Mouse (Mus musculus) liver, embryonic 15.5 days (tissue): ENCODE results near the gene Serinc4. TPM values are rescaled to one million over a fixed set of nuclear protein-coding genes. Genes with fewer than 3 reads are reported as not detected.

ENCODE experiments used
- ATAC-seq: fragments of 200-750 bp; cut with Nextera tagmentation; 2 replicates; pipeline ENCODE4 v1.8.0; 2017; ENCODE audit warnings: moderate number of reproducible peaks, mild to moderate bottlenecking, moderate library complexity; ENCODE audit not compliant: insufficient read depth
- H3K27ac ChIP-seq: fragments of 300-500 bp; sonication (generic); replicated peaks from 2 replicates; pipeline ENCODE4 v1.5.1; 2015; ENCODE audit warnings: mild to moderate bottlenecking, inconsistent platforms
- H3K27me3 ChIP-seq: fragments of 300-500 bp; sonication (generic); 2 replicates; pipeline ENCODE4 v1.6.1; 2015; ENCODE audit warnings: mild to moderate bottlenecking, inconsistent platforms
- H3K36me3 ChIP-seq: fragments of 300-500 bp; sonication (generic); replicated peaks from 2 replicates; pipeline ENCODE4 v1.6.1; 2015; ENCODE audit warnings: moderate library complexity, mild to moderate bottlenecking, inconsistent platforms
- H3K4me1 ChIP-seq: fragments of 300-500 bp; sonication (generic); replicated peaks from 2 replicates; pipeline ENCODE4 v1.6.1; 2015; ENCODE audit warnings: inconsistent platforms
- H3K4me2 ChIP-seq: fragments of 300-500 bp; sonication (generic); 2 replicates; pipeline ENCODE4 v1.6.1; 2015; ENCODE audit warnings: moderate library complexity, mild to moderate bottlenecking, inconsistent platforms
- H3K4me3 ChIP-seq: fragments of 300-500 bp; sonication (generic); replicated peaks from 2 replicates; pipeline ENCODE4 v1.5.1; 2015; ENCODE audit warnings: mild to moderate bottlenecking, inconsistent platforms
- H3K9ac ChIP-seq: fragments of 300-500 bp; sonication (generic); 2 replicates; pipeline ENCODE4 v1.6.1; 2015; ENCODE audit warnings: moderate library complexity, mild to moderate bottlenecking, inconsistent platforms
- H3K9me3 ChIP-seq: fragments of 300-500 bp; sonication (generic); replicated peaks from 2 replicates; pipeline ENCODE4 v1.6.1; 2016; ENCODE audit warnings: inconsistent platforms
- WGBS: fragments of 180-500 bp; shearing (Covaris S2); methylation state at CpG from one replicate; pipeline ENCODE4 v1.1.7; 2015; ENCODE audit warnings: mixed read lengths; ENCODE audit not compliant: insufficient replicate concordance; 5-methylcytosine and 5-hydroxymethylcytosine counted together
- polyA plus RNA-seq: library from polyadenylated mRNA; unstranded; fragments of >200 nt; fragmentation: Nextera tagmentation; extraction: Ambion mirVana; gene quantifications from 2 replicates; pipeline ENCODE4 v1.2.1, GENCODE M21; 2015

Gene Serinc4
- polyA plus RNA-seq, 1 experiment from 2014 or later: not detected

DNA sequence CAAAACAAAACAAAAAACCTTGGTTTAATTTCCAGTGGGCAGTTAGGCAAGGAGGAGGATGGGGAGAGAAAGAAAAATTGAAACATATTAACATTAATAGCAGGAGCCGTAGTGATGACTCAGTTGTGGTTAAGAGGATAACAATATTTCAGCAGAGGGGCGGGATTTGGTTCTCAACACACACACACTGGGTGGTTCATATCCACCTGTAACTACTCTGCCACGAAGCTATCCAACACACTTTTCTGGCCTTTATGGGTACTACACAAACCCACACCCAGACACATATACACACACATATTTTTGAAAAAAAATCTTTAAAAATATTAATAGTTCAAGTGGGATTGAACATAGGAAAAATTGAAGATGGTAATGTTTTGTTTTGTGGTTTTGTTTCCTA, 9.6 kb downstream of the Serinc4 start:
- WGBS: 36% methylated on average over 3 of the region's 3 CpGs
- no peak overlapping the region for H3K4me2 ChIP-seq

DNA sequence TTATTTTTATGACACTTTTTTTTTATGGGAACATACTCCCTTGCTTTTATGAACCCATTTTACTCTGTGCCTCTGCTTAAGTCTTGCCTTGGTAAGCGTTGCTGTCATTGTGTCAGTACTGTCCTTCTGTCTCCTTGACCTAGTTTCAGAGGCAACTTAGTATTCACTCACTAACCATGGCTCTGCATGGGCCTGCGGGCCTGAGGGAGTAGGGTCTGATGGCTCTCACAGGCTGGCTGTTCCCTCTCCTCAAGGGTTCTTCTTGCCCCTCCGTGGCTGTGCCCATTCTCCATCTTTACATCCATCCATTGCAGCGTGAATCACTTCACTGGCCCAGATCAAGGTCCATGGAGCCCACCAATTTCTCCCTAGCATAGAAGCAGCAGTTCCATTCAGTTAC, 10.1 kb downstream of the Serinc4 start:
- peaks cover 47% of the 10 kb centered on the region for H3K4me1 ChIP-seq
- peaks cover 32% of the 10 kb centered on the region for H3K27me3 ChIP-seq

More for the DNA sequence above, 9.6 kb downstream of the Serinc4 start:
- Histone ChIP-seq H3K4me1 (peaks cover 43% of the 10 kb centered on the region), H3K9me3 (no peaks in the 10 kb centered on the region), H3K9ac (no peak overlapping the region), H3K27me3 (peaks cover 27% of the 10 kb centered on the region), H3K4me3 (no peak overlapping the region), H3K36me3 (peaks cover 8% of the 10 kb centered on the region; the same call in 1 of the 2 replicates), H3K27ac (no peak overlapping the region)
- ATAC-seq: no peak

DNA sequence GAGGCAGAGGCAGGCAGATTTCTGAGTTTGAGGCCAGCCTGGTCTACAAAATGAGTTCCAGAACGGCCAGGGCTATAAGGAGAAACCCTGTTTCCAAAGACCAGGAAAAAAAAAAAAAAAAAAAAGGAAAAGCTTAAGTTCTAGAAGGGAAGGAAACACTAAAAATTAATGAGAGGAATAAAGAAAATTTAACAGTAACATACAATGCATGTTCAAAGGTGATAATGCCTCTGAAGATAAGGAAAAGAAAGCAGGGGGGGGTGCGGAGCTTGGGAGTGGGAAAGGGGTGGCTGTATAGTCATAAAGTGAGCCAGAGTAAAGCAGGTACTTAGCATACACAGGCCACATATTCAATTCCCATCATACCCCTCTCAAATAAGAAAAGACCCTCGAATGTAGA, 11.5 kb downstream of the Serinc4 start:
- ATAC-seq: no peak

More for the DNA sequence above, 10.1 kb downstream of the Serinc4 start:
- Histone ChIP-seq H3K36me3 (peaks cover 6% of the 10 kb centered on the region; the same call in 1 of the 2 replicates), H3K27ac (no peak overlapping the region), H3K9ac (no peak overlapping the region), H3K4me3 (no peak overlapping the region), H3K9me3 (no peaks in the 10 kb centered on the region), H3K4me2 (no peak overlapping the region)
- ATAC-seq: no peak
- WGBS: 70% methylated on average over 4 of the region's 4 CpGs

DNA sequence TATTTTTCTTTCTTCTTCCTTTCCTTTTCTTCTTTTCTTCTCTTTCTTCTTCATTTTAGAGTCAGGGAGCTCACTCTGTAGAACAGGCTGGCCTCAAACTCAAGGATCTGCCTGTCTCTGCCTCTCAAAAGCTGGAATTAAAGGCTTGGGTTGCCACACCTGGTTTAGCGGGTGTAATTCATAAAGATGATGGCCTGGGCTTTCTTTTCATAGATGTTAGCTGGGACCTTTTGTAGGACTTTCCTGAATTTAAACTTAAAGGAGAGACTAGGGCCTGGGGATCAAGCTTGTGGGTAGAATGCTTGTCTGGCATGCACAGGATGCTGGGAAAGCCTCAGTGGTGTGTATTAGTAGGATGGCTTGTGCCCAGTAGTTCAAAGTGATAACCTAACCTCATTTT, 12.4 kb downstream of the Serinc4 start, which contains the start of gene Ell3:
TSS of gene Ell3 (minus strand) at position 101 of the 400 bp plus-strand sequence.
- H3K4me2 ChIP-seq: peak within 1 kb of the TSS; percentile 92
- ATAC-seq: no peak
- H3K4me1 ChIP-seq: peaks cover 38% of the 10 kb centered on the region
- peak within 1 kb of the TSS; percentile 59 for H3K4me3 ChIP-seq
- peak within 1 kb of the TSS; percentile 61; the same call in 1 of the 2 replicates for H3K9ac ChIP-seq
- H3K27me3 ChIP-seq: peaks cover 38% of the 10 kb centered on the region
- 0 out of 2 replicates have a peak, but pooled peaks cover 4% of the 10 kb centered on the region for H3K36me3 ChIP-seq
- 78% methylated on average over 1 of the region's 1 CpGs for WGBS
- H3K9me3 ChIP-seq: no peaks in the 10 kb centered on the region
- no peak within 1 kb of the TSS for H3K27ac ChIP-seq

More for the DNA sequence above, 11.5 kb downstream of the Serinc4 start:
- Histone ChIP-seq H3K9me3 (no peaks in the 10 kb centered on the region), H3K4me3 (no peak overlapping the region), H3K27ac (no peak overlapping the region), H3K4me1 (peaks cover 41% of the 10 kb centered on the region), H3K27me3 (peaks cover 38% of the 10 kb centered on the region), H3K4me2 (no peak overlapping the region), H3K36me3 (no peaks in the 10 kb centered on the region), H3K9ac (no peak overlapping the region)
- 49% methylated on average over 3 of the region's 3 CpGs for WGBS

DNA sequence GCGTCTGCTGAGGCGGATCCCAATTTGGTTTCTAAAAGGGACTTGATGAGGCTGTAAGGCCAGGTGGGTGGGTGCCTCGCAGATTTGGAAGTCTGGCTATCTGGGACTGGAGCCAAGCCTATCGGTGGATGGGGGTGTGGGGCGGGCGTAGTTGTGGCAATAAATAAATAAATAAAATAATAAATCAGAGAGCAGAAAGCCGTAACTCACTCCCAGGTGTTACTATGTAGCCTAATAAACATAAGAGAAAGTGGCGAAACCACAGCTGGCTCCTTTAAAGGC, 13.6 kb downstream of the Serinc4 start:
- Histone ChIP-seq H3K9ac (peak overlapping the region; percentile 61), H3K4me1 (peaks cover 30% of the 10 kb centered on the region), H3K4me3 (peak overlapping the region; percentile 59), H3K36me3 (peaks cover 15% of the 10 kb centered on the region), H3K27ac (peak overlapping the region; percentile 42; the same call in 1 of the 2 replicates), H3K27me3 (peaks cover 38% of the 10 kb centered on the region), H3K9me3 (no peaks in the 10 kb centered on the region), H3K4me2 (peak overlapping the region; percentile 92)
- ATAC-seq: peak; percentile 20
- 16% methylated on average over 8 of the region's 8 CpGs for WGBS

DNA sequence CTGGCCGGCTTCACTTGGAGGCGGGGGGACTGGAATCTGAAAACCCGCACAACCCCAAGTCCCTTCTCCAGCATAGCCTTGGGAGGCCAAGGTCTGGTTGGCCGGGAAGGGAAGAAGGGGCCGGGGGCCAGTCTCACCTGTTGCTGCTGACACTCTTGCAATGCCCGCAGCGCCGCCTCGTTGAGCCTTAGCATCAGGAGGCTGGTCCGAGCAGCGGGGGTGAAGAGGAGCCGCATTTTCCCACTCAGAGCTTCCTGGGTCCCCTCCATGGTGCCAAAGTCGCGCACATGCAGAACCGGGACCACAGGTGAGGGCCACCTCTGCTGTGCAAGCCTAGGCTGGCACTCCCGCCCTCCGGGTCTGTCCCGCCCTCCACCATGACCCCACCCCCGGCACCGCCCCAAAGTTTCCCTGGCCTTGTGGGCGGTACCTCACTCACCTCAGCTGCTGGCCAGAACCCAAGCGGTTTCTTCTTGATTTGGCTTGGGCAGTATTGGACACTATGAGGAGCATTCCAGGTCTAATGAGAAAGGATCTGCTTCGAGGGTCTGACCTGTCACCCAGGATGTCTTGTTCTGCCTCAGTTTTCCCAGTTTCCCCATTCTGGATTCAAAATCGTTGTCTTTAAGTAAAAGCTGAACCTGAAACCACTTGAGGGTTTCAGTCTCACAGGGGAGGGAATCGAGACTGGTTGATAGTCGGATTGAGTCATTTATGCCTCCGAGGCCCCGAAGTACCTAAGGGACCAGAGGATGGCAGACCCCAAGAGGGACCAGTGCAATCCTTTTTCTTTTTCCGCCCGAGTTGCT, 14.1 kb downstream of the Serinc4 start:
- Histone ChIP-seq H3K4me1 (peaks cover 25% of the 10 kb centered on the region), H3K27ac (peak overlapping the region; percentile 42), H3K27me3 (peaks cover 38% of the 10 kb centered on the region), H3K4me3 (peak overlapping the region; percentile 59), H3K9me3 (no peaks in the 10 kb centered on the region), H3K36me3 (peaks cover 21% of the 10 kb centered on the region), H3K9ac (peak overlapping the region; percentile 61), H3K4me2 (peak overlapping the region; percentile 92)
- ATAC-seq: peak; percentile 94
- 1% methylated on average over 30 of the region's 30 CpGs for WGBS

DNA sequence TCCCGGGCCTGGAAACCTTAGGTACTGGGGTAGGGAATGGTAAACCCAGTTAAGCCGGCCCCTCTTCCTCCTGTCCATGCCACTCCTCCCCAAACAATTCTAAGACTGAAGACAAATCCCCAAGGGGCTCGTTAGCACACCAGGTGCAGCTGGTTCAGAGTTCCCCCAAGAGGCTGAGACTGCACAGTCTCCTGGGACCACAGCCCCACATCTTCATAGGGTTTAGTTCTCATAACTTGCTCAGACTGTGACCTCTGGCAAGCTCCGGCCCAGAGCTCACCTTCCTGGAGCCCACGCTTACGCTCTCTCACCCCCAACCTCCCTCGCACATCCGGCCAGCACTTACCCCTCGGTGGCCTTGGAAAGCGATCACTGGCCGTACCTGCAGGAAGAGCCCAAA, 14.8 kb downstream of the Serinc4 start:
- peaks cover 38% of the 10 kb centered on the region for H3K27me3 ChIP-seq
- WGBS: 16% methylated on average over 11 of the region's 11 CpGs
- H3K9ac ChIP-seq: peak overlapping the region; percentile 61; the same call in 1 of the 2 replicates
- ATAC-seq: peak; percentile 5; the same call in 1 of the 2 replicates
- peak overlapping the region; percentile 92 for H3K4me2 ChIP-seq
- no peaks in the 10 kb centered on the region for H3K9me3 ChIP-seq
- H3K4me3 ChIP-seq: peak overlapping the region; percentile 59
- H3K36me3 ChIP-seq: peaks cover 27% of the 10 kb centered on the region
- H3K27ac ChIP-seq: no peak overlapping the region
- H3K4me1 ChIP-seq: peaks cover 24% of the 10 kb centered on the region

DNA sequence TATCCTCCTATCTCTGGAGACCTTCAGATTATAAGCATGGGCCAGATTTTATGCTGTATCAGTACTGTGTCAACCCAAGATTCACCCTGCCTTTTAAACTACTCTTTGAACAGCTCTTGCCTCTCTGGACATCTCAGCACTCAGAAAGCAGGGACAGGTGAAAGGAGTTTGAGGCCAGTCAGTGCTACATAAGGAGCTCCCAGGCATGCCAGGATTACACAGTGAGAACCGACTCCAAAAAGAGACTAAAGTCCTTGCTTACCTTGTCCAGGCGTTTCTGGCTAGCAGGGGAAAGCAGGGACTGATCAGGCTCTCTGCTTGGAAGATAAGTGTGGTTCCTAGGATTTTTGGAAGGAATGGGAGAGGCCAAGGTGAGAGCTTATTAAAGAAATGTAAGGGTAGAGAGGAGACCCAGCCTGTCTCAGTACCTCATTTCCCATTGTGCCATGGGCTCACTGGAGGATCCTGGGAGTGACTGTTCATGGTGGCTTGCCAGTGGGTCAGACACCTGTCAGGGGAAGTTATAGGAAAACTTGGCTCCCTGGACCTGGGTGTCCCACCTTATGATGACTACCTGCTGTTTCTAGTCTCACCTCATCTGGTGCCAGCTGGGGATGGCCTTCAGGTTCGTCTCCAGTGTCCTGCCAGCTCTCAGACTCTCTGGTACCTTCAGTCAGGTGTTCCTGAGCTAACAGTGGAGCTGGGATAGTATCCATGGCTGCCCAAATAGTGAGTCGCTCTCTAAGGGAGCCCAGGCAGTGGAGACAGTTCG, 15.6 kb downstream of the Serinc4 start:
- no peak for ATAC-seq
- no peak overlapping the region for H3K9ac ChIP-seq
- H3K27ac ChIP-seq: no peak overlapping the region
- WGBS: 46% methylated on average over 5 of the region's 5 CpGs
- H3K4me3 ChIP-seq: no peak overlapping the region
- peaks cover 24% of the 10 kb centered on the region for H3K4me1 ChIP-seq
- 0 out of 2 replicates have a peak overlapping the region, but pooled peaks have one; percentile 92 for H3K4me2 ChIP-seq
- H3K27me3 ChIP-seq: peaks cover 38% of the 10 kb centered on the region
- peaks cover 33% of the 10 kb centered on the region for H3K36me3 ChIP-seq
- H3K9me3 ChIP-seq: no peaks in the 10 kb centered on the region

DNA sequence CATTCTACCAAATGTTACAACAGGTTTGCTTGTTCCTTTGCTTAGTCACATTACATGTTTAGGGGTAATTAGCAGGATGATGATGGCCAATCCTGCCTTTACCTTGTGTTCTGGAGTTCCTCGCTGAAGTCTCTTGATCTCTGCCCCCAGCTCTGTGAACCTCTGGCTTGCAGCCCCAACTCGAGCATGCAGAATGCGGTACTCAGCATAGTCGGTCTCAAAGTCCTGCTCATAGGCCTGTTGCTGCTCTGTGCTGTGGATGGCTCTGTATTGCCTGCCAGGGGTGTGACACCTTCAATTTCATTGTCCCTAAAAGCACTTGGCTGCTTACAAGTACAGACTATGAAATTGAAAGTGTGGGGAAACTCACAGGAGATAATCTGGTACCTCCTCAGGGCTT, 16.8 kb downstream of the Serinc4 start:
- no peak overlapping the region for H3K9ac ChIP-seq
- H3K27me3 ChIP-seq: peaks cover 36% of the 10 kb centered on the region
- H3K4me2 ChIP-seq: no peak overlapping the region
- H3K4me1 ChIP-seq: peaks cover 24% of the 10 kb centered on the region
- no peaks in the 10 kb centered on the region for H3K9me3 ChIP-seq
- 62% methylated on average over 4 of the region's 4 CpGs for WGBS
- H3K27ac ChIP-seq: no peak overlapping the region
- ATAC-seq: no peak
- no peak overlapping the region for H3K4me3 ChIP-seq
- peaks cover 46% of the 10 kb centered on the region for H3K36me3 ChIP-seq

DNA sequence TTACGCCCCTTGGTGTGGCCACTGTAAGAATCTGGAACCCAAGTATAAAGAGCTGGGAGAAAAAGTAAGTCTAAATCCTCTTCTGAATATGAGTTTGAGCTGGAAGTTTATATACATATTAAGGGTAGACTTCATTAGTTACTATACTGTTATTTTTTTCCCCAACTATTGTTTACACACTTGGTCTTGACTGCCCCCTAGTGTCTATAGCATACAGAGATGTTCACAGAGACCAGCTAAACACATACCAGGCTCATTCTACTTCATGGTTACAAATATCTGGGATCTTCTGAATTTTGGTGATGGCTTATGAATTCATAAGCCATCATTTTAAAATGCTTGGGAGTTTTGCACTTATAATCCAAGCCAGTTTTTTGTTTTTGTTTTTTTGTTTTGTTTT, 21.7 kb downstream of the Serinc4 start:
- Histone ChIP-seq H3K36me3 (peaks cover 94% of the 10 kb centered on the region), H3K4me1 (no peaks in the 10 kb centered on the region), H3K4me3 (no peak overlapping the region), H3K4me2 (no peak overlapping the region), H3K9me3 (no peaks in the 10 kb centered on the region), H3K27ac (no peak overlapping the region), H3K9ac (no peak overlapping the region), H3K27me3 (no peaks in the 10 kb centered on the region)
- ATAC-seq: no peak
- 98% methylated on average over 1 of the region's 1 CpGs for WGBS

DNA sequence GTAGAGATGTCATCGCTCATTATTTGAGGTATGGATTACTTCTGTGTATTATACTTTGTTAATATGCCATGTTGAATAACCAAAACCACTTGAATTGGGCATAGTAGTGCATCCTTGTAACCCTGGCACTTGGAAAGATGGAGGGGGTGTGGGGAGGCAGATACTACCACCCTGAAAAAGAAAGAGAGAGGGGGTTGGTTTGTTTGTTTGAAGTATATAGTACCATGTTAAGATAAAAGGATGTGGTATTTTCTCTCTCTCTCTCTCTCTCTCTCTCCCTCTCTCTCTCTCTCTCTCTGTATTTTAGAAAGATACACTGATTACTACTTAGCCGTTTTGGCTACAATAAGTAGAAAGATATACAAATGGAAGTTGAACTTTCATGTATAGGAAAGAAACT, 30.7 kb downstream of the Serinc4 start:
- ATAC-seq: no peak
- H3K4me3 ChIP-seq: no peak overlapping the region
- H3K27ac ChIP-seq: no peak overlapping the region
- no peak overlapping the region for H3K9ac ChIP-seq
- no peaks in the 10 kb centered on the region for H3K9me3 ChIP-seq
- WGBS: 84% methylated on average over 2 of the region's 2 CpGs
- H3K4me1 ChIP-seq: no peaks in the 10 kb centered on the region
- peaks cover 83% of the 10 kb centered on the region for H3K36me3 ChIP-seq
- no peaks in the 10 kb centered on the region for H3K27me3 ChIP-seq
- no peak overlapping the region for H3K4me2 ChIP-seq
